Mouse (Mus musculus) thymus, postnatal 25 days (tissue): ENCODE data around the gene Slc45a3.

ENCODE experiments used
- DNase-seq: peaks from one replicate; pipeline ENCODE4 v3.0.0; 2022

The Slc45a3 gene

DNA sequence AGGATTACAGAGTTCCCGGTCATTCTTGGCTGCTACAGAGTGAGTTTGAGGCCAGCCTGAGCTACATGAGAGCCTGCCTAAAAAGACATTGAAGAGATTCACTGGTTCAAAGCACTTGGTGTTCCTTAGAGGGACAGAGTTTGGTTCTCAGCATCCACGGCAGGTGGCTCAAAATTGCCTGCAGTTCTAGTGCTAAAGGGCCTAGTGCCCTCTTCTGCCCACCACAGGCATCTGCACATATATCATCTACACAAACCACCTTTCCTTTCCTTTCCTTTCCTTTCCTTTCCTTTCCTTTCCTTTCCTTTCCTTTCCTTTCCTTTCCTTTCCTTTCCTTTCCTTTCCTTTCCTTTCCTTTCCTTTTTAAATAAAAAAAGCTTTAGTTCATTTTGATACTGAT is 67.8 kb downstream of the Slc45a3 start:
- DNase-seq = peak; percentile 33

DNA sequence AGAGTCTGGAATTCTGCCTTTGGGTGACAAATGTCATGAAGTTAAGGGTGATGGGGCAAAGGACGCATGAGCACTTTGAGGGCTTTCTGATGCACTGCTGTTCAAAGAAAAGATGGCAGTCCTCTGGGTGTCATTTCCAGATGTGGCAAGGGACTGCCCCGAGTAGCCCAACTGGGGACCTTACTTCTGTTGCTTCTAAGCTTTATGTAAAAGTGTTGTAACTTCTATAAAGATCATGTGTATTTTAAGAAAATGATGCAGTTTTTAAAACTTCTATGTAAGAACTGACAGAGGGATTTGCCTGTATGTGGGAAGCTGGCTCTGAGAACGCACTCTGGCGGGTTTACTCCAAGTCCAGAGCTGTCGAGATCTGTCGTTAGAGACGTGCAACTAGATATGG is 69.4 kb downstream of the Slc45a3 start:
- DNase-seq = no peak
